Mouse (Mus musculus): ENCODE data around the gene Ablim1. TPM values are rescaled to one million over a fixed set of nuclear protein-coding genes. Genes with fewer than 3 reads are reported as not detected.
A peak's percentile ranks its signal among the peaks of the same experiment; 100 is the strongest.

Ablim1 gene
- polyA plus RNA-seq, 1 experiment from 2014 or later: 39.3 TPM

DNA sequence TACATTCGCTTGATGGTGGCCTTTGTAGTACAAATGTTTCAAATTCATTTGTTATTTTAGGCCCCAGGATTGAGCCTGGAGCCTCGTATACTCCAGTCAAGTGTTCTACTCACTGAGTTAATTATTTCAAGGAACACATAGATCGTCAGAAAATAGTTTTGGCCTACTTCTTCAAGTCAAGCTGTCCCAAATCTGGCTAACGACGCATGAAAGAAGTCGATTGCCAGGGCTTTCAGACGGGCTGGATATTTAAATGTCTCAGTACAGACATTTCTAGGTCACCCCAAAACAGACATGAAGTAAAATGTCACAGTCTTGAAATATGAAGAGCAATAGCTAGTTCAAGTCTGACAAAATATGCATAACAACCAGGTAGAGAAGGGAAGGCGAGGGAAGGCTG, 261.8 kb downstream of the Ablim1 start:
- WGBS: 60% methylated on average over 8 of the region's 8 CpGs
- H3K36me3 ChIP-seq (ENCODE audit: insufficient read depth, low read length): peaks cover 5% of the 10 kb centered on the region
- peaks cover 5% of the 10 kb centered on the region for H3K9me3 ChIP-seq (ENCODE audit: low read length)
- no peak overlapping the region for H3K4me2 ChIP-seq (replicated peaks; ENCODE audit: low read depth, low read length)
- no peak overlapping the region for H3K27ac ChIP-seq (ENCODE audit: low read length)
- H3K27me3 ChIP-seq (ENCODE audit: insufficient read depth, low read length): no peaks in the 10 kb centered on the region
- H3K4me3 ChIP-seq (ENCODE audit: low read length): no peak overlapping the region
- no peak overlapping the region for H3K9ac ChIP-seq (replicated peaks; ENCODE audit: low read length)
- no peak for ATAC-seq (ENCODE audit: low FRiP score, low TSS enrichment)
- H3K4me1 ChIP-seq (ENCODE audit: insufficient read depth, low read length): peaks cover 3% of the 10 kb centered on the region; the same call in 1 of the 2 replicates

DNA sequence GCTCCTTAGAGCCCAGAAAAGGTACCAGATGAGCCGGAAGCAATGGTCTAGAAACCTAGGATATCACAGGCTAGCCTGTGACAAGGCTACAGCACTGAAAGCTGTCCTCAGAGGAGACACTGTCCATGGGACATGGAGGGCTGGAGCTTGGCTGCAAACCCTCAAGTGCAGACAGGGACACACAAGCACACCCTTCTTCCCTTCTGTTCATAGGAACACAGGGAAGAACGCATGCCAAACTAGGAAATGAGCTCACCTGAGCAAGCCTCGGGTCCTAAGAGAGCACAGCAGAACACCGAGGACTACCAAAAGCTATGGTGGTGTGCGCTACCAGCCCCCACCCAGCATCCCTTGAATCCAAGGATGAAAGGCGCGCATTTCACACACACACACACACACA, 262.7 kb downstream of the Ablim1 start:
- no peak overlapping the region for H3K27ac ChIP-seq (ENCODE audit: low read length)
- WGBS: 88% methylated on average over 7 of the region's 7 CpGs
- H3K36me3 ChIP-seq (ENCODE audit: insufficient read depth, low read length): no peaks in the 10 kb centered on the region
- ATAC-seq (ENCODE audit: low FRiP score, low TSS enrichment): no peak
- no peaks in the 10 kb centered on the region for H3K9me3 ChIP-seq (ENCODE audit: low read length)
- H3K9ac ChIP-seq (replicated peaks; ENCODE audit: low read length): no peak overlapping the region
- H3K4me1 ChIP-seq (ENCODE audit: insufficient read depth, low read length): peaks cover 3% of the 10 kb centered on the region; the same call in 1 of the 2 replicates
- no peak overlapping the region for H3K4me2 ChIP-seq (replicated peaks; ENCODE audit: low read depth, low read length)
- no peaks in the 10 kb centered on the region for H3K27me3 ChIP-seq (ENCODE audit: insufficient read depth, low read length)
- H3K4me3 ChIP-seq (ENCODE audit: low read length): no peak overlapping the region

DNA sequence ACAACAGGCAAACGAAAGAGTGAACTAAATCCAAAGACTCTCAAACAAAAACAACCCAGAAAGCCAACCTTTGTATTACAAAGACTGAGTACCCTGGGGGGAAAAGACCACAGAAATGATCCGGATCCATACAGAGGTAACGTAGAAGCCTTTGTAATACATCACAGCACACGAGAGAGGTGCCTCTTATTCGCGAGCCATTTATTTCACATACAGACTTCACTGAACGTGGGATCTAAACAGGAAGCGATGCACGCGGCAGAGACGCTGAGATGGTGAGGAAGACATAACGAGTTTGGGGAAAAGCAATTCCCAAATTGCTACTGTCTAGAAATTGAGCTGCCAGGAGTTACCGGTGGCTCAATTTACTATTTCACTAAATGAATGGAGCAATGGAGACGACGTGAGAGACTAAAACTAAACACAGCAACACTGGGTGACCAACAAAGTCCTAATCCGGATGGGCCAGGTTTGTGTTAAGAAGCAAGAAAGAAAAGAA, 265.1 kb downstream of the Ablim1 start:
- Histone ChIP-seq H3K27me3 (ENCODE audit: insufficient read depth, low read length) (no peaks in the 10 kb centered on the region), H3K36me3 (ENCODE audit: insufficient read depth, low read length) (no peaks in the 10 kb centered on the region), H3K4me2 (replicated peaks; ENCODE audit: low read depth, low read length) (no peak overlapping the region), H3K27ac (ENCODE audit: low read length) (no peak overlapping the region), H3K9me3 (ENCODE audit: low read length) (no peaks in the 10 kb centered on the region), H3K4me1 (ENCODE audit: insufficient read depth, low read length) (no peaks in the 10 kb centered on the region), H3K9ac (replicated peaks; ENCODE audit: low read length) (no peak overlapping the region), H3K4me3 (ENCODE audit: low read length) (no peak overlapping the region)
- ATAC-seq (ENCODE audit: low FRiP score, low TSS enrichment): no peak
- 65% methylated on average over 16 of the region's 16 CpGs for WGBS

DNA sequence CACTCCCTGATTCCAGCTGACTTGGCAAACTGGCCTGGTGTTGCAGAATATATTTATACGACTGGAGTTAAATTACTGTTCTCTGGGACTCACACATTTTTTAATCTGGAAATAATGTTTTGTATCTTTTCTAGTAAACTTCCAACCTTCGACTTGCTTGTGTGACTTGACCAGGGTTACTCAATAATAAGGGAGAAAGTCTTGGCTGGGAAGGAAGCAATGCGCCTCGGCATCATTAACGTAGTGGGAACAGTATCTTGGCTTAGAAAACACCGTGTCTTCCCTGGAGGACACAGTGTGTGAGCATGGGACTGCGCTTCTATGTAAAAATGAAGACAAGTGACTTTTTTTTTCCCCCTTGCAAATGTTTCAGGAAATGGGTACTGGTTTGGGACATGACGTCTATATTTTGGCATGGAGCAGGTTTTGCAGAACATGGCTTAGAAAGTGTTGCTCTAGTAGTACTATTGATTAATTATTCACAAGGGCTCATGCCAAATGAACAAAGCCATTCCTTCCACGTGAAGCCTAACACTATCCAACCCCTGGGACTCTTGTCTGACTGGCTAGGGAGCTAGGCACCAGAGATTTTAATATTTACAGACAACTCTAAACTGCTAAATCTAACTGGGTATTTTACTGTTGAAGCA, 266.9 kb downstream of the Ablim1 start:
- H3K27ac ChIP-seq (ENCODE audit: low read length): peak overlapping the region; percentile 5; the same call in 1 of the 2 replicates
- H3K4me1 ChIP-seq (ENCODE audit: insufficient read depth, low read length): no peaks in the 10 kb centered on the region
- H3K4me2 ChIP-seq (replicated peaks; ENCODE audit: low read depth, low read length): no peak overlapping the region
- H3K9me3 ChIP-seq (ENCODE audit: low read length): no peaks in the 10 kb centered on the region
- no peak for ATAC-seq (ENCODE audit: low FRiP score, low TSS enrichment)
- 64% methylated on average over 9 of the region's 9 CpGs for WGBS
- no peaks in the 10 kb centered on the region for H3K27me3 ChIP-seq (ENCODE audit: insufficient read depth, low read length)
- peaks cover 7% of the 10 kb centered on the region; the same call in 1 of the 2 replicates for H3K36me3 ChIP-seq (ENCODE audit: insufficient read depth, low read length)
- H3K9ac ChIP-seq (replicated peaks; ENCODE audit: low read length): no peak overlapping the region
- no peak overlapping the region for H3K4me3 ChIP-seq (ENCODE audit: low read length)

DNA sequence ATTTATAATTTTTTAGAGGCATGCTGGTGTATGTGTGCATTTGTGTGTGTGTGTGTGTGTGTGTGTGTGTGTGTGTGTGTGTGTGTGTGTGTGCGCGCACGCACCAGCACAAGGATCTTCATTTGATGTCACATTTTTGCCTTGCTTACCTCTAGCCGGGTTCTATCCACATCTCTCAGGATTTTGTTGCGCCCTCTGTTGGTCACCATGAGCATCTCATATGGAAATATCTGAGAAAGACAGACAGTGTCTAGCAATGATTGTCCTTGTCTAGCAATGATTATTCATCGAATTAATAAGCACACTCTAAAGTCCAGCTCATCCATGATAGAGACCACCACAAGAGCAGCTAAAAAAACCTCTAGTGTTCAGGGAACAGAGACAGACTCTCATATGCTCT, 275.5 kb downstream of the Ablim1 start:
- no peak overlapping the region for H3K27ac ChIP-seq (ENCODE audit: low read length)
- peaks cover 20% of the 10 kb centered on the region; the same call in 1 of the 2 replicates for H3K36me3 ChIP-seq (ENCODE audit: insufficient read depth, low read length)
- no peak overlapping the region for H3K4me2 ChIP-seq (replicated peaks; ENCODE audit: low read depth, low read length)
- H3K27me3 ChIP-seq (ENCODE audit: insufficient read depth, low read length): no peaks in the 10 kb centered on the region
- no peaks in the 10 kb centered on the region for H3K9me3 ChIP-seq (ENCODE audit: low read length)
- H3K9ac ChIP-seq (replicated peaks; ENCODE audit: low read length): no peak overlapping the region
- no peak for ATAC-seq (ENCODE audit: low FRiP score, low TSS enrichment)
- no peak overlapping the region for H3K4me3 ChIP-seq (ENCODE audit: low read length)
- 59% methylated on average over 6 of the region's 6 CpGs for WGBS
- H3K4me1 ChIP-seq (ENCODE audit: insufficient read depth, low read length): 0 out of 2 replicates have a peak, but pooled peaks cover 7% of the 10 kb centered on the region

DNA sequence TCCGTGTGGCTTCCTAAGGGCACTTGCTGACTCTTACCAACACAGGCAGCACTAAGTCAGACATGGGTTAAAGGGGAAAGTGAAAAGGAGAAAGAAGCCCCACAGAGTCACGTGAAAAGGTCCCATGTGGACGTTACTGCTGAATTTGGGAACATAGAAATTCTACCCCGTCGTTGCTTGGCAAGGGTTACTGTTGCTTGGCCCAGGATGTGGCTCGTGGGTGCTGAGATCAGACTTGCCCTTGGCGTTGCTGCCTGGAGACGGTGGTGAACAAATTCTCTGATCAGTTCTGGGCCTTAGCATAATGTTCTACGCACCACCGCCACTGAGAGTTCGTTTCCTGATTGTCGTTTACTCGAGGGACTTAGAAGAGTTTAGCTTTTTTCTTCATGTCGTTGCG, 277.9 kb downstream of the Ablim1 start:
- no peak overlapping the region for H3K4me3 ChIP-seq (ENCODE audit: low read length)
- H3K9ac ChIP-seq (replicated peaks; ENCODE audit: low read length): no peak overlapping the region
- H3K4me2 ChIP-seq (replicated peaks; ENCODE audit: low read depth, low read length): no peak overlapping the region
- no peaks in the 10 kb centered on the region for H3K9me3 ChIP-seq (ENCODE audit: low read length)
- H3K27me3 ChIP-seq (ENCODE audit: insufficient read depth, low read length): no peaks in the 10 kb centered on the region
- no peak for ATAC-seq (ENCODE audit: low FRiP score, low TSS enrichment)
- WGBS: 81% methylated on average over 15 of the region's 15 CpGs
- 0 out of 2 replicates have a peak, but pooled peaks cover 9% of the 10 kb centered on the region for H3K4me1 ChIP-seq (ENCODE audit: insufficient read depth, low read length)
- H3K27ac ChIP-seq (ENCODE audit: low read length): no peak overlapping the region
- peaks cover 13% of the 10 kb centered on the region; the same call in 1 of the 2 replicates for H3K36me3 ChIP-seq (ENCODE audit: insufficient read depth, low read length)

DNA sequence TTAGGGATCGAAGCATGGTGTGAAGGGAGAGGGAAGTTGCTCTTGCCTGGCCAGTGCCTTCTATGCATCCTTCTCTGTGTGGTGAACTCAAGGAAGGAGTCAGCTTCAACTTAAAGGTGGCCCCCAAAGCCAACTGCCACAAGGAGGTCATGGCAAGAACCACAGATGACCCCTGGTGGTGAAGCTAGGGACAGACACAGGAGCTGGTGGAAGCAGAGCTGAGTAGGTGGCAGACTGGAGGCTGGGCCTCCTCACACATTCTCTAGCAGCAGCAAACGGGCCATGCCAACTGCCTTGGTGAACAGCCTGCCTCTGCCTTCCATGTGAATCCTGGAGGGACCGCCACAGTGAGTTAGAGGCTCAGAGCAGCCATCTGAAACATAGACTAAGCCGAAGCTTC, 283.1 kb downstream of the Ablim1 start:
- peak; percentile 47; the same call in 1 of the 2 replicates for ATAC-seq (ENCODE audit: low FRiP score, low TSS enrichment)
- H3K4me2 ChIP-seq (replicated peaks; ENCODE audit: low read depth, low read length): no peak overlapping the region
- no peak overlapping the region for H3K9ac ChIP-seq (replicated peaks; ENCODE audit: low read length)
- 63% methylated on average over 4 of the region's 4 CpGs for WGBS
- H3K27me3 ChIP-seq (ENCODE audit: insufficient read depth, low read length): no peaks in the 10 kb centered on the region
- H3K4me1 ChIP-seq (ENCODE audit: insufficient read depth, low read length): 0 out of 2 replicates have a peak, but pooled peaks cover 12% of the 10 kb centered on the region
- no peak overlapping the region for H3K27ac ChIP-seq (ENCODE audit: low read length)
- H3K4me3 ChIP-seq (ENCODE audit: low read length): no peak overlapping the region
- peaks cover 5% of the 10 kb centered on the region for H3K9me3 ChIP-seq (ENCODE audit: low read length)
- 0 out of 2 replicates have a peak, but pooled peaks cover 2% of the 10 kb centered on the region for H3K36me3 ChIP-seq (ENCODE audit: insufficient read depth, low read length)

DNA sequence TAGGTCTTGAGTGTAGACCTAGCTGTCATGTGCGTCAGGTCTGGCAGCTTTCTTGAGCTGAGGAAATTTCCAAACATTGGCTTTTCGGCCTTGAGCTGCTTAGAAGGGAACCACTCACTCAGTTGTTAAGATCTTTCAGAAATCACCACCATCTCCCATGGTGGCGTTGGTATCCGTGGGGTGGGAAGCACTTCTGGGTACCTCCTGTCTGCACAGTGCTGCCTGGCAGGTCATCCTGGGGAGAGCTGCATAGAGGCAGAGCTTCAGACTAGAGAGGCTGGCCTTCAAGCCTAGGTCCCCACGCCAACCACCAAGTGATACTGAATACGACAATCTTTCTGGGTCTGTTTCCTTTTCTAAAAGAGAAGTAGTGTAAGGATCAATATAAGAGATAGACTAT, 285.3 kb downstream of the Ablim1 start:
- no peaks in the 10 kb centered on the region for H3K27me3 ChIP-seq (ENCODE audit: insufficient read depth, low read length)
- H3K9ac ChIP-seq (replicated peaks; ENCODE audit: low read length): no peak overlapping the region
- H3K4me2 ChIP-seq (replicated peaks; ENCODE audit: low read depth, low read length): no peak overlapping the region
- H3K4me3 ChIP-seq (ENCODE audit: low read length): no peak overlapping the region
- 88% methylated on average over 6 of the region's 6 CpGs for WGBS
- H3K27ac ChIP-seq (ENCODE audit: low read length): no peak overlapping the region
- H3K9me3 ChIP-seq (ENCODE audit: low read length): peaks cover 6% of the 10 kb centered on the region
- H3K36me3 ChIP-seq (ENCODE audit: insufficient read depth, low read length): no peaks in the 10 kb centered on the region
- 0 out of 2 replicates have a peak, but pooled peaks cover 7% of the 10 kb centered on the region for H3K4me1 ChIP-seq (ENCODE audit: insufficient read depth, low read length)
- ATAC-seq (ENCODE audit: low FRiP score, low TSS enrichment): no peak

DNA sequence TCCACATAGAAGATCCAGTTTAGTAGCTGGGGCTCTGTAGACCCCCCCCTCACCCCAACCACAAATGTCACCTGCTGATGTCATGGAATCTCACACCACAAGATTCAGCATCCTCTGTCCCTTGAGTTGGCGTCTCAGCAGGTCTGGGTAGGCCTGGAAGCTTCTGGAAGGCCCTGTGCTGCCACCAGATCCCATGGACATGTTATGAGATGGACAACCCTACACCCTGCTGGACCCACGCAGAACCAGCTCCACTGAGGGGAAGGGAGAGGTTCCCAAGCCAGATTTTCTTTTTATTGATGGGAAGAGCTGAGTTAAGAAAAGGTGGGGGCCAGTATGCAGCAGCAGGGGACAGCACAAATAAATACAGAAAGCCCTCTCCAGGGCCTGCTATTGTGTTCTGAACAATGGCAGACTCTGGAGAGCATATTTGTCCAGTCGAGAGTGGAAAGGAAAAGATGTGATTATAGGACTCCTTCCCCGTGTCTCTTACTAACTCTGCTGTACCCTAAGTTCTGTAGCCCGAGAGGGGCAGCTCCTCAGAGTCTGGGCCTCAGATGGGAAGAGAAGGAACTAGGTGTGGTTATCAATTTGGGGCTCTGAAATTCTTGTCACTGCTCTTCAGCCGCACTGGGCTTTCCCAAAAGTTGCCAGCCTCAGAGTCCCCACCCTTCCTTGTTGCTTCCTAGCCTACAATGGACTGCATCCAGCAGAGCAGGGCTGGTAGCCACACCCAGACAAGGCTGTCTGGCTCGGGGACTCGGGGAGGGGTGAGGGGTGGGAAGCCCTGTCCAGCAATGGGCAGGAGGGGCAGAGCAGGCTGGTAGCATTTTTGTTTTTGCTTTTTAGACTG, 286.2 kb downstream of the Ablim1 start:
- Histone ChIP-seq H3K27ac (ENCODE audit: low read length) (no peak overlapping the region), H3K4me3 (ENCODE audit: low read length) (no peak overlapping the region), H3K4me2 (replicated peaks; ENCODE audit: low read depth, low read length) (no peak overlapping the region), H3K36me3 (ENCODE audit: insufficient read depth, low read length) (no peaks in the 10 kb centered on the region), H3K9me3 (ENCODE audit: low read length) (peaks cover 6% of the 10 kb centered on the region), H3K9ac (replicated peaks; ENCODE audit: low read length) (no peak overlapping the region), H3K27me3 (ENCODE audit: insufficient read depth, low read length) (no peaks in the 10 kb centered on the region), H3K4me1 (ENCODE audit: insufficient read depth, low read length) (0 out of 2 replicates have a peak, but pooled peaks cover 4% of the 10 kb centered on the region)
- ATAC-seq (ENCODE audit: low FRiP score, low TSS enrichment): no peak
- 67% methylated on average over 8 of the region's 8 CpGs for WGBS
